Mouse (Mus musculus) fibroblast of lung, adult 2 months (primary cell): Measurements from ENCODE around the gene Plxnc1.

Experiments
- DNase-seq: peaks from one replicate; pipeline ENCODE4 v3.0.0-alpha.2; 2011; ENCODE audit warnings: low read depth

Plxnc1 gene

DNA sequence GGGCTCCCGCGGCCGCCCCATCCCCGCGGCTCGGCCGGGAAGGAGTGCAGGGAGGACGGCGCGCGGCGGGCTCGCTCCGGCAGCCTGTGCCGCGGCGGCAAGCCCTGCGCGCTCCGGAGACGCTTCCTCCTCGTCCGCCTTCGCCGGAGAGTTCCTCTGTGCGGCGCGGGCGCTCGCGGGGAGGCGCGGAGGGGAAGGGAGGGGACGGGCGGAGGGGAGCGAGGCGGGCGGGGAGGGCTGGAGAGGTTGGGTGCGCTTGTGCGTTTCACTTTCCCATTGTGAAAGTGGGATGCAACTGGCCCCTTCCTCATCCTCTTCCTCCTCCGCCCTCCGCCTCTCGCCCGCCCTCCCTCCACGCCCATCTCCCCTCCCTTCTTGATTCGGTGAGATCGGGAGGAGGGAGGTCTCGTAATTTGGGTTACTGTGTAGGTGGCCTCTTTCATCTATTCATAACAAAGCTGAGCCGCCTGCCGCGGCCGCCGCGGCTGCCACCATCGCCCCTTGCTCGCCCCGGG is at the start of gene Plxnc1:
TSS of gene Plxnc1 (minus strand) at position 145 of the 515 bp plus-strand sequence.
- DNase-seq, result no peak

DNA sequence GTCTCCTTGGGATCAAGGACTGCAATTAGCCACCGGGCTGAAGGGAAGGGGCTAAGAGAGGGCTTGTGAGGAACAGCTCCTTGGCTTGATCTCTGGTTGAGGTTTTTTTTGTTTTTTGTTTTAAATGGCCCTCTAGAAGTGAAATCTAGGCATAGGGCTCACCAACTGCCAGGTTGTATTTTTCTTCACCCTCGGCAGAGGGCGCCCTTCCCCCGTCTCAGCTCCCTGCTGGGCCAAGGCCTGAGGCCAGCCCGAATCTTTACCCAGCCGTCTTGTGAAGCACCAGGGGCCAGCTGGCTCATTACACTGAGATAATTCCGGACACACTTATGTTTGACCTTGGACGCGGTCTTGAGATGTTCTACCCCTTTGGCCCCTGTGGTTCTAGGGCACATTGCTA is 47.5 kb upstream of the Plxnc1 start:
- DNase-seq, result peak; percentile 48

DNA sequence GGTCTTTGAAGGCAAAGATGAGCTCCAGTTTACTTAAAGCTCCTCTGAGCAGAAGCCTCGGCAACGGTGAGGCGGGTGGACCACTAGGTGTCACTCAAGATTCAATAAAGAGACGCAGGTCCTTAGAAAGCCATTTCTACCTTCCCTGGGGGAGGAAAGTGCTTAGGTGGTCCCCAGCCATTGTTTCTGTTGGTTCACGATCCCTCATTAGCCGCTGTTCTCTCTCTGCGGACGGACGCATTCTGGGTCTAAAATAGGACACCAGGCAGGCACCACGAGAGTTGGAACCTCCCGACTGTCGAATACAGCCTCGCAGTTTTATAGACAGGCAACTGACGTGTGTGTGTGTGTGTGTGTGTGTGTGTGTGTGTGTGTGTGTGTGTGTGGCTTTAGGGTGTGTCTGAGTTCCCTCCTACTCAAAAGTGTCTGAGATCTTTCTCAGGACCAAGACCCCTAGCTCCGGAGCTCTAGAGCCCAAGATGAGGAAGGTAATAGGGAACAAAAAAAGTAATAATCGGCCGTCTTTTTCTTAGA is 47.0 kb upstream of the Plxnc1 start:
- peak; percentile 63 for DNase-seq

DNA sequence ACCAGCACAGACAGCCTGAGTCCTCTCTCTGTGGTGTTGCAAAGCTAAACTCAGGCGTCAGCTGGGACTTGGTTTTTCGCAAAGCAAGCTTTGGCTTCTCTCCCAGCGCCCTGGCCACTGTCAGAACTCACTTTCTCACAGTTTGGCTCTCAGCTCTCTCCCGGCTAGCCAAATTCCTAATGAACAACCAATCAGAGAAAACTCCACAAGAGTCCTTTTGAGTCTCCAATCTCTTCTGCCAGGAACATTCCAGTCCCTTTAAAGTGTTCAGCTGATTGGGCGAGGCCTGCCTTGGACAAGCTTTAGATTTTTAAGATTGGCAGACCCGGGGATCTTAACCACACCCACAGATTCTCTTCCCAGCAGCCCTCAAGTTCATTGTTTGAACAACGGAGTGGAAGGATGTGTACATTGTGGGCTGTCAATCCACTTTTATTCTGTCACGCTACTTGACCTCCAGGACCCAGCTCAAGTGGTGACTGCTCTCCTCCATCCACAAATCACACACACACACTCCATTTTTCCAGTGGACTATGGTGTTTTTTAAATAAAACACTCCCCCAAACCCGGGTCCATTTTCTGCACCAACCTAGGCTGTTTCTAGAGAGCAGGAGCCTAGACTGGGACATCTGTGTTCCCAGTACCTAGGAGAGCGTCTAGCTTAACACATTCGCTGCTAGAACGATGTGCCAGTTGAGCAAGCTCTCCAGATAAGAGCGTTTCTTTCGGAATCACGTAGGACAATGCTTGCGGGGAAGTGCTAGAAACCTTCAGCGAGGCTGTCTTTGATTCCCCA is 46.3 kb upstream of the Plxnc1 start:
- peak; percentile 96 for DNase-seq

DNA sequence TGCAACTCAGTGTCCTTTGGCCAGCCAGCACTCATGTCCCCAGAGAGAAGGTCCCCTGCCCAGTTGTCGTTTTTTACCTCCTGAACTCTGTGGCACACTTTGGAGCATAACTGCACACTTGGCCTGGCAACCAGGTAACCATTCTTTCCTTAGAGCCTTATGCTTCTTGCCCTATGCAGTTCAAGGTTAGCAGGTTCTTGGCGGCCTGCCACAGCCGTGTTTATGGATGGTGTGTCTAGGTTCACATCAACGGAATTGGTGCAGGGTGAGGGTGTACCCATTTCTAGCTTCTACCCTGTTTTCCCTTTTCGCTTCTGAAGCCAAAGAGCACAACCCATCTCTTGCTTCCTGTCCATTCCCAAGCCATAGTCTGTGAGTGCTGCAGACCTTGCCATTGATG is 44.7 kb upstream of the Plxnc1 start:
- DNase-seq, result no peak

DNA sequence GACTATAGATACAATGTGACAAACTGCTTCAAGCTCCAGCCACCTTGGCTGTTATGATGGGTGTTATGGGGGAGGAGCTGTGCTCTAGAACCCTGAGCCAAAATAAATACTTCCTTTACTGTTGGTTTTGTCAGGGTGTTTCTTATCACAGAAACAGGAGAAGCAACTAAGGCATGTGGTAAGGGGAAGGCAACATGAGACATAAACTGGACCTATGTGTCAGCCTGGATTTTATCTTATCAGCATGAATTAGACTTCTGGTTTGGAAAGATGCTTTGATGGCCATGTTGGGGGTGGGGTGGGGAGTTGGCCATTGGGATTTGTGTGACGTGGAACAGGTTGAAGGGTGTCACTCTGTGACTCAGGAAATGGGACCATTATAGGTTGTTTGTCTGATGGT is 40.5 kb upstream of the Plxnc1 start:
- no peak for DNase-seq

DNA sequence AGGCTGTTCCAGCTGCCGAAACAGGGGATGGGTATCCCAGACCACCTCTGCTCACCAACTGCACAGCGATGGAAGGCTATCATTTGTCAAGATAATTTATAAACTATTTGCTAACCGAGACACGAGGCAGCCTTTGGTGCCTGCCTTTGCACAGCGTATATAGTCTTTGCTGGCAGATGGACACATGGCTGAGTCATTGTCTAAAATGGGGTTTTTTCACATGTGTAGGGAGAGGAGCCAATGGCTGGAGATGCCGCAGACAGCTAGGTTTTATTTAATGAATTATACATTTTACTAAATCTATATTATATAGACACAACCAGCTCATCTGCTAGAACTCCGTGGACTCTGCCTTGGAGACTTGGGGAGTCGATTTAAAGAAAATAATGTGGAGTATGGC is 37.9 kb upstream of the Plxnc1 start:
- DNase-seq, result no peak

DNA sequence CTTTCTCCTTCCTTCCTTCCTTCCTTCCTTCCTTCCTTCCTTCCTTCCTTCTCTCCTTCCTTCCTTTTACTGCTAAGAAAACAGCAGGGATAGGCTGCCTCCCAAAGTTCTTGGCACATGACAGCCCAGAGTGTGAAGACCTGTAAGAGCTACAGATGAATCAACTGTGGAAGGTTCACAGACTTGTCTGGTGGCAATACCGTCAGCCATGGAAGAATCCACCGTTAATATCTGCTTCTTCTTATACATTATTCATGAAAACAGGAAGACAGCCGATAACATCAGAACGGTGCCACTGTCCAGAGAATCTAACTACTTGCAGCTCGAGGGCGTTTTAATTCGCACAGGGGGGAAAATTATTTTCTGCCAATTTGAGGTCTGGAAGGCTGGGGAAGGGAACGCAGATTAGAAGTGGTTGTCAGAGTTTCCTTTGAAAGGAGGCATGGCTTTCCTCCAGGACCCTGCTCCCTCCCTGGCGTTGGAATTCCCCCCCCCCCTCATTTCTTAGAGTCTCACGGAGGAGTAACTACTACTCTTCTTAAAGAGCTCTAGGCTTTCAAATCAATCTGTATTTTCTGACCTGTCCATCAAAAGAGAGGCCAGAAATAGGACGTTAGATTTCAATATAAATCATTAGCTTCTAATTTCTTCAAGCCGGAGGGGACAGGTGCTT is 37.0 kb upstream of the Plxnc1 start:
- DNase-seq, result no peak

DNA sequence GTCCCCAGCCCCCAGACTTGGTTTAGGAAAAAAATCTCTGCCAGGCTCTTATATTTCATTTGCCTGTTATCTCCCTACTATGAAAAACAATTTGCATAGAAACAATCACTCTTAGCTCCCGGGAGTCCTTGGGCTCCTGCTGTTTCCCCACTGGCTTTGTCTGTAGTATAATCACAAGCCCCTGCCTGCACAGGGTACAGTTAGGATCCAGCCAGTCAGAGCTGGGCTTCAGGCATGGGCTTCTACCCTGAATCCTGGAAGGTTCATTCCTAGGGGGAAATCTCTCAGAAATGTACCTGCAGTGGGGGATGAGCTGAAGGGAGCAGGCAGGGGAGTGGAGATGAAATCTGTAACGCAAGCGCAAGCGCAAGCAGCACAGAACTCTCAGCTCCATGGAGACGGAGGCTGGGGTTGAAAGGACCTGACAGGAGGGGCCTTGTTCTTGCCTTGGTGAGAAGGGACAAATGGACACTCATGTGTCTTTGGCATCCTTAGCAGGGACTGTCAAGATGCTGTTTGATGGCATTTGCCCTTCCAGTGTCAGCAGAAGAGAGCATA is 33.7 kb upstream of the Plxnc1 start:
- no peak for DNase-seq

DNA sequence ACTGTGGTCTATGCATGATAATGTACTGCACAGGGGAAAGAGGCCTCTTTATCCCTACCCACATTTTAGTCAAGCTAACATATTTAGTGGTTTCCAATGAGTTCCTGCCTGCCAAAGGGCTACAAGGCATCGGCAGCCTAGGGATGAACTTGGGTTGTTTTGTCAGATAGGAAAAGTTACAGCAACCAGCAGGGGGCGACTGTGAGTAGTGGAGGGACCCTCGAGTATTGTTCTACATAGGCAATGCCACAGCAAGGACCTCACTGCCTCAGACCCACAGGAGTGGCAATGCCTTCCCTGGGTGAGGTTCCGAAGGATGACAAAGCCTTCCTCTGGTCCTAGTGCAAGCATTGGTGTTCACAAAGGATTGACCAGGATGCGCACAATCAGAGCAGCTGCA is 31.7 kb upstream of the Plxnc1 start:
- DNase-seq, result no peak

DNA sequence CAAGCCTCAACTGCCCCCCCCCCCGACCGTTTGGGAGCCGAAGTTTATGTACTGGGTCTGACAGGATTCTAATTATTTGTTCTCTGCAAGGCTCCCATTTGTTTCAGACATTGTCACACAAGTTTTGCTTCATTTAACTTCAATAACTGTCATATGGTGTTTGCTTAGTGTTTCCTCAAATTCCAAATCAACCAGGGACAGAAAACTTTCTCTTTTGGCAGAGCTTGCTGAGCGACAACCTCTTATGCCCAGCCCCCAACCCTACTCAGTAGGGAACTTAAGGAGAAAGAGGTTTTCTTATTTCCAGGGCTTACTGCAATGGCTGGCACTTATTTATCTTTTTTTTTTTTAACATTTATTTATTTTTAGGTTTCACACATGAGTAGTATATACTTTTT is 30.5 kb upstream of the Plxnc1 start:
- no peak for DNase-seq

DNA sequence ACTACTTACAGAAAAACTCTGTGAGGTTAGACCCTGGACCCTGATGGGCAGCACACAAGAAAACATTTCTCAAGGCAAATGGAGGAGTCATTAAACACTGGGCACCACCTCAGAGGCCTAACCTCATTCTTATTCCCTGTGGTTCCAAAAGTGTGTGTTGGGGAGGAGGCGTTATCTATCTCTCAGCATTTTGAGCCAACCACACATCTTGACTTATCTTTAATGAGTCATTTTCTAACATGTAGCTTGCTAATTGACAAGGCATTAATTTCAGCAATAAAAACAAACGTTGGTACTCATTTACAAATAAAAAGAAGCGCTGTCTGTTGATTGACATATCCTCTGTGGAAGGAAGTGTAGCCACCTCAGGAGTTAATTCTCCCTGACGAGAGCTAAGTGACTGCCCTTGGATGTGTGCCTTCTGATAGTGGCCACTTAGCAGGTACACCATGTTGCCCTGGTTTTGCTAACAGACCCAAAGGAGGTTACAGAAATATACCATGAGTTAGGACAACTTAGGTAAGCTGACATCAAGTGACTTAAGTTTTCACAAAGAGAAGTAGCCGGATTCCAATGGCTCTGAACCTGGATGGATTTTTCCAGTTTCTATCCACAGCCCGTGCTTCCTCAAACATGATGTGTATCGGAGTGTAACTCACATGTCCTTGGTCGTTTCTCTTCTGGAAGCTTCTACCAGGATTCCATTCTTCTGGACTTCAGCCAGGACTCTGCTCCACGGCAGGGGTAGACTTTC is 29.9 kb upstream of the Plxnc1 start:
- DNase-seq, result no peak

DNA sequence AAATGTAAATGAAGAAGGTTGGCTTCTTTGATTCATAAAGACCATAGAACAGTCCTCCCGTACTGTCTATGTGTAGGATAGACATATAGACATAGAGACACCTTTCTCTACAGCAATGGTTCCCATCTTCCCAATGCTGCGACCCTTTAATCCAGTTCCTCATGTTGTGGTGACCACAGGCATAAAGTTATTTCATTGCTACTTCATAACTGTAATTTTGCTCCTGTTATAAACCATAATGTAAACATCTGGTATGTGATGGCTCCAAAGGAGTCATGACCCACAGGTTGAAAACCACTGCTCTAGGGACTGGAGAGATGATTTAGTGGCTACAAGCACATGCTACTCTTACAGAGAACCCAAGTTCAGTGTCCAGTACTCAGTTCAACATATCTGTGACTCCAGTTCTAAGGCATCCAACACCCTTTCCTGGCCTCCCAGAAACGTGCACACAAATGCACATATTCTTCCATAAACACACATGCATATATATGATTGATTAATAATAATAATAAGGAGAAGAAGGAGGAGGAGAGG is 27.1 kb upstream of the Plxnc1 start:
- no peak for DNase-seq

DNA sequence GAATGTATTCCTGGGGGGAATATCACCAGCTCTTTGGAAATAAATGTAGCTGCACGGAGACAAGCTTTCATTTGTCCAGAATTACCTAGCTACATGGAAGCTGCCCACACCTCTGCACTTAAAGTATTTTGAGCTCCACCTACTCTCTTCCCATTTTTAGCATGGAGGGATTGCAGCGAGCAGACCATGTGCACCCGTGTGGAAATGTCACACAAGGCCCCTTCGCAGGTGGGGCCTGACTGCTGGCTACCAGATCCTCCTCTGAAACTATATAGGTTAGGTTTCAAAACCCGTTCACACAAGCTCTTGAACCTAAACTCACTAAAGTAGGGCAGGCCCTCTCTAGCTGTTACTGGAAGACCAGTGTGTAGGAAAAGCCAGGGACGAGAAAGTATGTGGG is 25.6 kb upstream of the Plxnc1 start:
- no peak for DNase-seq

DNA sequence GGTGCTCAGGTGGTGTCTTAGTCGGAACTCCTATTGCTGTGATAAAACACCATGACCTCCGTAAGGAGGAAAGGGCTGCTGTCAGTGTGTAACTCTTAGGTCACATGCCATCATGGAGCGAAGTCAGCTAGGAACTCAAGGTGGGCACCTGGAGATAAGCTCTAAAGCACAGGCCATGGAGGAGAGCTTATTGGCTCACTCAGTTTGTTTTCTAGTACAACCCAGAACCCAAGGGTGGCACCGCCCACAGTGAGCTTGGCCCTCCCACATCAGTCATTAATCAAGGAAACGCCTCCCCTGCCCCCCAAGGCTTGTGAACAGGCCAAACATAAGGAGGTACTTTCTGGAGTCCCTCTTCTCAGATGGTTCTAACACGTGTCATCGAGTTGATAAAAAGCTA is 22.8 kb upstream of the Plxnc1 start:
- no peak for DNase-seq

DNA sequence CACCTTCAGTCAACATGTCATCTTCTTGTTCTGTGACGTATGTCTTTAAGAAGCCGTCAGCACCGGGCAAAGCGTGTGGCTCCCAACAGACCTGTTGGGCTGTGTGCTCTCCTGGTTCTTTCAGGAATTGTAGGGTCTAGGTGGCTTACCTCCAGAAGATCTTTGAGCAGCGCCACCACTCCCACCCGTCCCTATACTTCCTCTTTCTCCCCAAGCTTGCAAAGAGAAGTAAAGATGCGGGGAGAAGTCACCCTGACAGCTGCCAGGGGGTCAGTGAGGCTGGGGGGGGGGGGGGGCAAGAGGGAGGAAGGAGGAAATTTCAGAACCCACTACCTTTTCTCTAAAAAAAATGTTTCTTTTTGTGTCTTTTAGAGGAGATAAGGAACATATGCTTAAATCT is 22.2 kb upstream of the Plxnc1 start:
- DNase-seq, result no peak

DNA sequence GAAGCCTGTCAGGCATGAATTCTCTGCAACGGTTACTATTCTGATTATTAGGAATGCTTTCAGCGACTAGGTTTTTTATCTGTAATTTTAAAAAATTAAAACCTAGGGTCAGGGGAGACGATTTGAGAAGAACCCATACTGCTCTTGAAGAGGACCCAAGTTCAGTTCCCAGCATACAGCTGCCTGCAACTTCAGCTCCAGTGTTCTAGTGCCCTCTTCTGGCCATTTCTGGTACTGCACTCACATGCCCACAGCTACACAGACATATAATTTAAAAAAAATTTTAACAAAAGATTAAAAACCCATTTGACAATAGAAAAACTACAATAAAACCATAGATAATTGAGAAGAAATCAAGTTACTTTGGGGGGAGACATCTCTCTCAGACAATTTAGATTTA is 20.5 kb upstream of the Plxnc1 start:
- no peak for DNase-seq

DNA sequence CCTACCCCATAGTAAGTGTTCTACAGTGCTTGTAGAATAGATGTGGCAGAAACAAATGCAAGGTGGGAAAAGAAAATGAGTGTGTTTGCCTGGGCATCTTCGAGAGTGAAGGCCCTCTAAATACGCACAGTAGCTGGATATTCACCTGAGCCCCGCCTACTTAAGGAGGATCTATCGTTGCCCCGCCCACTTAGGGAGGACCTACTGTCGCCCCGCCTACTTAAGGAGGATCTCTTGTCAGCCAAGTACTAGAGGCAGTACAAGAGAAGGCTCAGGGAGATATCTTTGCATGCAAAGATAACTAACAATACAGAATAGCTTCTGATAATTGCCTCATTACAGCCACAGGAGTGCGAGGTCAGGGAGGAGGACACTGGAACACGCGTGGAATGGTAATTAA is 17.4 kb upstream of the Plxnc1 start:
- DNase-seq, result no peak

DNA sequence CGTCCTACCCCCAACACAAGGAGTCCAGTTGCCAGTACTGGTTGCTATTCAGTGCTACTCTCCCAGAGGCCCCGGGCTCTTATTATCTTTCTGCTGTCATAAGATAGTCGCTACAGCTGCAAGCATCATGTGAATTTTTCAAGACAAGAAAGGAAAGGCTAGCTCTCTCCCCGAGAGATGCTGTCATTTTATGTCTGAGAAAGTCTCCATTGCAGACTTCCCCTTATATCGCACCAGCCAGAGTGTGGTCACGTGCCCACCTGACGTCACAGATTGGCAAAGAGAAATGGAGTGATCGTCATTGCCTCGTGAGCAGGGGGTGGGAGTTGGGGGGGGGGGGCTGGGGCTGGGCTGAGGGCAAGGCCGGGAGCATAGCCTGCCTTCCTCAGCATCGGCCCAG is 16.6 kb upstream of the Plxnc1 start:
- DNase-seq, result no peak

DNA sequence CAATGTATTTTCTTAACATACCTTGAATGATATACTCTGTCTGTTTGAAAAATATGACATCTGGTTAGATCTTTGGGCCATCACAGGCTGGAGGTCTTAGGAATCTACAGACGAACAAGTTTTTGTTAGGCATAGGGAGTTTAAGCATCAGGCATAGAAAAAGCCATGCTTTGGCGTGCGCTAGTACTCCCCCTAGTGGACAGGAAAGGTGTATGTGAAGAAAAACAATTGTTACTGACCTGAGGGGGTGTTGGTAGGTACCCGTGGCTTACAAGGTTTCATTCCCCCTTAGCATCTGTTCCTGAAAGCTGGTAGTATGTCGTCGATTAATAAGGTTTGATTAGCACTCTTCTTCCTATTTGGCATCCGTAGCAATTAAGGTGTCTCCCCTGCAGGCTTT is 13.7 kb upstream of the Plxnc1 start:
- peak; percentile 13 for DNase-seq

DNA sequence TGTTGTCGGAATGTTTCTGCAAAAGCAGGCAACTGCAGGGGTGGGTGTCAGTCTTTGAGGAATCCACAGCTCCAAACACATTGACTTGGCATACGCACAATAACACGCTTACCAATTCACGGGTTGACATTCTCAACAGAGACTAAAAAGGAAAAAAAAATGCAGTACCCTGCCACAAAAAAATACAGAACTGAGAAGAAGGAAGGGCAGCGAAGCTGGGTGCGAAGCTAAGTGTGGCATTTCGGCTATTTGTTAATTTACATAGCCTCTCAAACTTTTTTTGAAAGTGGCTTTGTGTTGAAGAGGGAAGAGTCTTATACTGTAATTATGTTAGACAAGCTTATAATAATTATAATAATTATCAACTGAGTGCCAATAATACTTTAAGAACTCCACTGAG is 13.1 kb upstream of the Plxnc1 start:
- DNase-seq, result no peak
